ENCODE assay signal across 9 mouse cellular contexts in genomic region chr6:128399421-128400185, GRCm38 (mm10). TPM values are rescaled to one million over a fixed set of nuclear protein-coding genes. Genes with fewer than 3 reads are reported as not detected.
DNase-seq lines count a peak whose midpoint lies in the region; ATAC-seq and TF ChIP-seq lines count a peak whose summit lies in the region.
"Had no signal": no experiment of that assay in that cellular context is flagged by ENCODE, and none has a peak within 500 bp of the region (broad histone marks: within the 10 kb centered on the region; RNA-seq: fewer than 3 reads in every experiment).

No protein-coding gene starts in this region.

- H3K27ac ChIP-seq in embryonic facial prominence, embryonic 15.5 days (replicated peaks): no peak overlapping the region
- peak overlapping the region; percentile 12; the same call in 1 of the 2 replicates for H3K27ac ChIP-seq in intestine, embryonic 14.5 days (ENCODE audit: low read depth)
- H3K27ac ChIP-seq in limb, embryonic 13.5 days: peak overlapping the region; percentile 44; the same call in 1 of the 2 replicates
- H3K27ac ChIP-seq in neural tube, embryonic 12.5 days: no peak overlapping the region

- H3K4me2 ChIP-seq in embryonic facial prominence, embryonic 15.5 days (replicated peaks): peak overlapping the region; percentile 41
- H3K4me2 ChIP-seq in intestine, embryonic 14.5 days (ENCODE audit: low read length): peak overlapping the region; percentile 57
- peak overlapping the region; percentile 58 for H3K4me2 ChIP-seq in limb, embryonic 13.5 days (replicated peaks)
- H3K4me2 ChIP-seq in neural tube, embryonic 12.5 days (replicated peaks): peak overlapping the region; percentile 43

- 21% methylated on average over 16 of the region's 21 CpGs for WGBS in embryonic facial prominence, embryonic 15.5 days
- WGBS in intestine, embryonic 14.5 days: 16% methylated on average over 15 of the region's 21 CpGs
- WGBS in limb, embryonic 13.5 days: 26% methylated on average over 13 of the region's 21 CpGs
- WGBS in neural tube, embryonic 12.5 days: 55% methylated on average over 21 of the region's 21 CpGs

- no peak for TF ChIP-seq CTCF in E14TG2a.4 (conservative IDR thresholded peaks at IDR 0.05; ENCODE audit: low read length)

- peak; percentile 70 for ATAC-seq in embryonic facial prominence, embryonic 15.5 days (ENCODE audit: insufficient number of reproducible peaks, low FRiP score, low TSS enrichment, low read depth)
- peak; percentile 80 for ATAC-seq in intestine, embryonic 14.5 days (replicated peaks; ENCODE audit: low FRiP score, low TSS enrichment, low read depth)
- ATAC-seq in limb, embryonic 13.5 days (ENCODE audit: low FRiP score, low read depth): peak; percentile 86
- peak; percentile 78 for ATAC-seq in neural tube, embryonic 12.5 days (ENCODE audit: low FRiP score, low read depth)
- no peak for ATAC-seq in inflammation-experienced regulatory T-cells, adult 6 months

- H3K36me3 ChIP-seq in E14TG2a.4 (ENCODE audit: insufficient read depth, low read length): no peaks in the 10 kb centered on the region
- no peaks in the 10 kb centered on the region for H3K36me3 ChIP-seq in embryonic facial prominence, embryonic 15.5 days
- H3K36me3 ChIP-seq in intestine, embryonic 14.5 days (ENCODE audit: control insufficient read depth, insufficient read depth, low read length): no peaks in the 10 kb centered on the region
- H3K36me3 ChIP-seq in limb, embryonic 13.5 days: no peaks in the 10 kb centered on the region
- H3K36me3 ChIP-seq in neural tube, embryonic 12.5 days: no peaks in the 10 kb centered on the region

- H3K9ac ChIP-seq in embryonic facial prominence, embryonic 15.5 days: no peak overlapping the region
- peak overlapping the region; percentile 37; the same call in 1 of the 2 replicates for H3K9ac ChIP-seq in intestine, embryonic 14.5 days (ENCODE audit: low read length)
- H3K9ac ChIP-seq in limb, embryonic 13.5 days: peak overlapping the region; percentile 55
- H3K9ac ChIP-seq in neural tube, embryonic 12.5 days: 0 out of 2 replicates have a peak overlapping the region, but pooled peaks have one; percentile 21

- H3K4me1 ChIP-seq in E14TG2a.4 (replicated peaks; ENCODE audit: low read depth, low read length): peaks cover 11% of the 10 kb centered on the region; the same call in 1 of the 2 replicates
- peaks cover 9% of the 10 kb centered on the region; the same call in 1 of the 2 replicates for H3K4me1 ChIP-seq in embryonic facial prominence, embryonic 15.5 days
- H3K4me1 ChIP-seq in intestine, embryonic 14.5 days (replicated peaks; ENCODE audit: control insufficient read depth, insufficient read depth, low read length): peaks cover 8% of the 10 kb centered on the region; the same call in 1 of the 2 replicates
- H3K4me1 ChIP-seq in limb, embryonic 13.5 days: peaks cover 17% of the 10 kb centered on the region
- H3K4me1 ChIP-seq in neural tube, embryonic 12.5 days: peaks cover 10% of the 10 kb centered on the region; the same call in 1 of the 2 replicates

- DNase-seq in adrenal gland, postnatal 14 days: peak; percentile 61
- peak; percentile 80 for DNase-seq in intestine, embryonic 14.5 days (ENCODE audit: low spot score)
- DNase-seq in urinary bladder, postnatal 25 days (ENCODE audit: low spot score): no peak

- no peaks in the 10 kb centered on the region for H3K9me3 ChIP-seq in E14TG2a.4 (ENCODE audit: low read length)
- H3K9me3 ChIP-seq in embryonic facial prominence, embryonic 15.5 days (replicated peaks): no peaks in the 10 kb centered on the region
- H3K9me3 ChIP-seq in intestine, embryonic 14.5 days (ENCODE audit: control insufficient read depth, low read length): no peaks in the 10 kb centered on the region
- no peaks in the 10 kb centered on the region for H3K9me3 ChIP-seq in limb, embryonic 13.5 days
- H3K9me3 ChIP-seq in neural tube, embryonic 12.5 days: no peaks in the 10 kb centered on the region

- H3K27me3 ChIP-seq in E14TG2a.4 (ENCODE audit: insufficient read depth, low read length): peaks cover 19% of the 10 kb centered on the region
- no peaks in the 10 kb centered on the region for H3K27me3 ChIP-seq in embryonic facial prominence, embryonic 15.5 days
- H3K27me3 ChIP-seq in intestine, embryonic 14.5 days (replicated peaks; ENCODE audit: control insufficient read depth, insufficient read depth, low read length): no peaks in the 10 kb centered on the region
- no peaks in the 10 kb centered on the region for H3K27me3 ChIP-seq in limb, embryonic 13.5 days
- H3K27me3 ChIP-seq in neural tube, embryonic 12.5 days (replicated peaks): no peaks in the 10 kb centered on the region

- H3K4me3 ChIP-seq in E14TG2a.4 (replicated peaks; ENCODE audit: low read length): peak overlapping the region; percentile 30; the same call in 1 of the 2 replicates
- H3K4me3 ChIP-seq in embryonic facial prominence, embryonic 15.5 days (replicated peaks): peak overlapping the region; percentile 30
- peak overlapping the region; percentile 25 for H3K4me3 ChIP-seq in intestine, embryonic 14.5 days (ENCODE audit: low read depth, low read length)
- peak overlapping the region; percentile 32 for H3K4me3 ChIP-seq in limb, embryonic 13.5 days
- H3K4me3 ChIP-seq in neural tube, embryonic 12.5 days: peak overlapping the region; percentile 18

RNA-seq across cellular contexts. Expression of gene Nrip2, which starts 0.5 kb away (rescaled TPM):
- total RNA-seq in adrenal gland, postnatal 14 days (2021): 2.7 and 2.9 TPM in 2 replicates
- polyA plus RNA-seq in embryonic facial prominence, embryonic 15.5 days (2015; fragmentation: Nextera tagmentation; extraction: Ambion mirVana): 5.5 and 7.5 TPM in 2 replicates
- polyA plus RNA-seq in intestine, embryonic 14.5 days (2014; fragmentation: Nextera tagmentation; extraction: Ambion mirVana): 6.1 and 6.6 TPM in 2 replicates
- polyA plus RNA-seq in limb, embryonic 13.5 days (2015; fragmentation: Nextera tagmentation; extraction: Ambion mirVana): 5.9 and 6.9 TPM in 2 replicates
- 4.6 and 4.8 TPM in 2 replicates for polyA plus RNA-seq in neural tube, embryonic 12.5 days (2016; fragmentation: Nextera tagmentation; extraction: Ambion mirVana)
- 1 to 10 TPM; 2.4 to 7.5 (median 4.2) TPM for polyA plus RNA-seq in inflammation-experienced regulatory T-cells, adult 6 months (2017; shearing (Covaris generic))

RNA-seq across cellular contexts. Expression of gene Gm44596, which starts 24.3 kb away (rescaled TPM):
- not detected in 2 replicates for total RNA-seq in adrenal gland, postnatal 14 days (2021)
- not detected in 2 replicates for polyA plus RNA-seq in embryonic facial prominence, embryonic 15.5 days (2015; fragmentation: Nextera tagmentation; extraction: Ambion mirVana)
- not detected in 2 replicates for polyA plus RNA-seq in intestine, embryonic 14.5 days (2014; fragmentation: Nextera tagmentation; extraction: Ambion mirVana)
- not detected in 2 replicates for polyA plus RNA-seq in limb, embryonic 13.5 days (2015; fragmentation: Nextera tagmentation; extraction: Ambion mirVana)
- polyA plus RNA-seq in neural tube, embryonic 12.5 days (2016; fragmentation: Nextera tagmentation; extraction: Ambion mirVana): not detected in 2 replicates
- polyA plus RNA-seq in inflammation-experienced regulatory T-cells, adult 6 months (2017; shearing (Covaris generic)): not detected
- total RNA-seq: layer of hippocampus, postnatal 25 days had no signal

RNA-seq across cellular contexts. Expression of gene Tex52, which starts 24.3 kb away (rescaled TPM):
- not detected in 2 replicates for total RNA-seq in adrenal gland, postnatal 14 days (2021)
- polyA plus RNA-seq in embryonic facial prominence, embryonic 15.5 days (2015; fragmentation: Nextera tagmentation; extraction: Ambion mirVana): 1.6 TPM in 2 replicates
- 0.43 TPM in 1 of 2 replicates, not detected in the other for polyA plus RNA-seq in intestine, embryonic 14.5 days (2014; fragmentation: Nextera tagmentation; extraction: Ambion mirVana)
- 0.34 and 0.49 TPM in 2 replicates for polyA plus RNA-seq in limb, embryonic 13.5 days (2015; fragmentation: Nextera tagmentation; extraction: Ambion mirVana)
- 0.17 and 0.34 TPM in 2 replicates for polyA plus RNA-seq in neural tube, embryonic 12.5 days (2016; fragmentation: Nextera tagmentation; extraction: Ambion mirVana)
- polyA plus RNA-seq in inflammation-experienced regulatory T-cells, adult 6 months (2017; shearing (Covaris generic)): under 1 TPM in 1 of 3 experiments, not detected in 2; 0.30 TPM

RNA-seq across cellular contexts. Expression of gene Itfg2, which starts 25.1 kb away (rescaled TPM):
- 21.6 and 35.8 TPM in 2 replicates for total RNA-seq in adrenal gland, postnatal 14 days (2021)
- polyA plus RNA-seq in embryonic facial prominence, embryonic 15.5 days (2015; fragmentation: Nextera tagmentation; extraction: Ambion mirVana): 33.0 and 33.5 TPM in 2 replicates
- 29.6 and 35.9 TPM in 2 replicates for polyA plus RNA-seq in intestine, embryonic 14.5 days (2014; fragmentation: Nextera tagmentation; extraction: Ambion mirVana)
- 41.1 and 41.3 TPM in 2 replicates for polyA plus RNA-seq in limb, embryonic 13.5 days (2015; fragmentation: Nextera tagmentation; extraction: Ambion mirVana)
- polyA plus RNA-seq in neural tube, embryonic 12.5 days (2016; fragmentation: Nextera tagmentation; extraction: Ambion mirVana): 38.6 and 38.8 TPM in 2 replicates
- 10 to 100 TPM; 15.7 to 21.1 (median 19.7) TPM for polyA plus RNA-seq in inflammation-experienced regulatory T-cells, adult 6 months (2017; shearing (Covaris generic))

RNA-seq across cellular contexts. Expression of gene Foxm1, which starts 36.8 kb away (rescaled TPM):
- 15.0 and 16.7 TPM in 2 replicates for total RNA-seq in adrenal gland, postnatal 14 days (2021)
- 25.7 and 31.5 TPM in 2 replicates for polyA plus RNA-seq in embryonic facial prominence, embryonic 15.5 days (2015; fragmentation: Nextera tagmentation; extraction: Ambion mirVana)
- 37.2 and 41.4 TPM in 2 replicates for polyA plus RNA-seq in intestine, embryonic 14.5 days (2014; fragmentation: Nextera tagmentation; extraction: Ambion mirVana)
- 29.3 and 32.8 TPM in 2 replicates for polyA plus RNA-seq in limb, embryonic 13.5 days (2015; fragmentation: Nextera tagmentation; extraction: Ambion mirVana)
- 32.0 and 36.8 TPM in 2 replicates for polyA plus RNA-seq in neural tube, embryonic 12.5 days (2016; fragmentation: Nextera tagmentation; extraction: Ambion mirVana)
- 1 to 10 TPM; 2.0 to 9.6 (median 2.7) TPM for polyA plus RNA-seq in inflammation-experienced regulatory T-cells, adult 6 months (2017; shearing (Covaris generic))

Comparison
In these comparisons a context has a peak if more than half of its experiments do, and no peak if none do; other contexts are left out.
1. H3K27ac ChIP-seq: peak in intestine, embryonic 14.5 days (single experiment) and limb, embryonic 13.5 days (single experiment); none in embryonic facial prominence, embryonic 15.5 days (single experiment) and neural tube, embryonic 12.5 days (single experiment).
2. Peak in every context shown above with its lines, with median percentiles within 50 percentile points of each other: H3K4me3 ChIP-seq and H3K4me2 ChIP-seq.